Mouse (Mus musculus) G1E (cell line): ENCODE measurements around the gene Map2k5. TPM values are rescaled to one million over a fixed set of nuclear protein-coding genes. Genes with fewer than 3 reads are reported as not detected.

ENCODE experiments used
- ATAC-seq: 2 replicates; pipeline ENCODE4 v1.8.0; 2016; ENCODE audit warnings: mild to moderate bottlenecking; ENCODE audit not compliant: insufficient number of reproducible peaks, poor library complexity, low FRiP score, severe bottlenecking; ENCODE audit errors: extremely low read depth
- DNase-seq: peaks from one replicate; pipeline ENCODE4 v3.0.0; 2012; ENCODE audit warnings: low spot score
- H3K27me3 ChIP-seq: 2 replicates; pipeline ENCODE4 v1.6.1; 2012; ENCODE audit warnings: mild to moderate bottlenecking, low read length, inconsistent platforms; ENCODE audit not compliant: insufficient read depth
- H3K36me3 ChIP-seq: replicated peaks from 2 replicates; pipeline ENCODE3; 2012; ENCODE audit warnings: mild to moderate bottlenecking, inconsistent platforms
- H3K4me1 ChIP-seq: 2 replicates; pipeline ENCODE4 v1.6.1; 2012; ENCODE audit warnings: low read depth, low read length, inconsistent platforms, mixed read lengths; ENCODE audit not compliant: insufficient read depth
- H3K4me3 ChIP-seq: 2 replicates; pipeline ENCODE4 v1.5.1; 2012; ENCODE audit warnings: low read depth, mild to moderate bottlenecking, inconsistent platforms, low read length, moderate library complexity, mixed read lengths
- H3K9me3 ChIP-seq: replicated peaks from 2 replicates; pipeline ENCODE4 v1.6.1; 2012; ENCODE audit warnings: inconsistent platforms
- CTCF ChIP-seq: IDR thresholded peaks from 2 replicates; pipeline ENCODE4 v1.5.1; 2012; ENCODE audit warnings: low read depth, low read length, inconsistent platforms, mixed read lengths
- GATA1 ChIP-seq: IDR thresholded peaks from 2 replicates; pipeline ENCODE4 v1.6.1; 2012; ENCODE audit warnings: borderline replicate concordance, low read length, inconsistent platforms, mixed read lengths
- GATA2 ChIP-seq: IDR thresholded peaks from 2 replicates; pipeline ENCODE4 v1.6.1; 2012; ENCODE audit warnings: low read depth, low read length, inconsistent platforms, borderline replicate concordance
- POLR2AphosphoS5 ChIP-seq: IDR thresholded peaks from 2 replicates; pipeline ENCODE4 v1.6.1; 2012; ENCODE audit warnings: low read depth, low read length, inconsistent platforms; ENCODE audit not compliant: insufficient replicate concordance
- TAL1 ChIP-seq: conservative IDR thresholded peaks from 2 replicates; pipeline ENCODE4 v1.6.1; 2012; ENCODE audit warnings: low read depth, low read length, inconsistent platforms, mixed read lengths
- polyA plus RNA-seq: library from polyadenylated mRNA; stranded (reverse); fragments of >175 nt; gene quantifications from 2 replicates; pipeline ENCODE4 v1.2.3, GENCODE M21; 2012
- total RNA-seq, 2 experiments: library from RNA; stranded (forward) in 1 of 2; stranded (reverse) in 1 of 2; fragments of 200-1000 nt in 1 of 2; fragments of >200 nt in 1 of 2; fragmentation: Nextera tagmentation in 1 of 2; gene quantifications; 2 replicates each; pipeline ENCODE4 v1.2.3; 2014 to 2017

Map2k5 gene
- total and polyA plus RNA-seq, 3 experiments, result 18.0 to 32.4 (median 31.8) TPM

- H3K4me3 ChIP-seq, result no peak overlapping the region
- ATAC-seq, result no peak
- DNase-seq, result no peak
- H3K27me3 ChIP-seq, result no peaks in the 10 kb centered on the region
- H3K4me1 ChIP-seq, result peaks cover 21% of the 10 kb centered on the region
- peaks cover 52% of the 10 kb centered on the region for H3K36me3 ChIP-seq
- TF ChIP-seq GATA1, result no peak
- TF ChIP-seq CTCF, result no peak
- no peak for TF ChIP-seq POLR2AphosphoS5
- TF ChIP-seq TAL1, result no peak
- TF ChIP-seq GATA2, result no peak
- H3K9me3 ChIP-seq, result no peaks in the 10 kb centered on the region
Measured at GRCm38 (mm10) chr9:63349241-63349640, 28.5 kb downstream of the Map2k5 start.

- H3K4me3 ChIP-seq, result no peak overlapping the region
- peaks cover 52% of the 10 kb centered on the region for H3K36me3 ChIP-seq
- H3K4me1 ChIP-seq, result peaks cover 21% of the 10 kb centered on the region
- ATAC-seq (no peak), DNase-seq (no peak)
- no peaks in the 10 kb centered on the region for H3K27me3 ChIP-seq
- H3K9me3 ChIP-seq, result no peaks in the 10 kb centered on the region
- TF ChIP-seq POLR2AphosphoS5, result no peak
- no peak for TF ChIP-seq GATA2
- TF ChIP-seq GATA1, result no peak
- TF ChIP-seq CTCF, result no peak
- TF ChIP-seq TAL1, result no peak
Measured at GRCm38 (mm10) chr9:63348146-63348545, 29.6 kb downstream of the Map2k5 start.

DNA sequence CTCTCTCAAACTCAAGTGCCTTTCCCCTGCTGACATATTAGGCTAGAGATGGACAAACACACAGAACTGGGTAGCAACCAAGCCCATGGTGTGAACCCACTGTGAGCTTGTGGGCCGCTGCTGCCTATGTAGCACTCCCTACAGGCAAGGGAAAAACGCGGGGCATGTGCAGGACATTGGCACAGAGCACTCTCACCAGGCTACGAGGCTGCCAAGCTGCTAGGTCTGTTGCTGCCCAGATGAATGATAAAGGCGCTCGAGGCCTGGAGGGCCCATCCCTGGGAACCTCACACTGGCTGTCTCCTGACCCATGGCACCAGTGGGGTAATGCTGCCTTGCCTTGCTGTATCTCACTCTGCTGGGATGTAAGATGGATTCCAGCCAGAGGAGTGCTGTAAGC is 31.7 kb downstream of the Map2k5 start:
- Histone ChIP-seq H3K27me3 (no peaks in the 10 kb centered on the region), H3K4me3 (no peak overlapping the region), H3K9me3 (no peaks in the 10 kb centered on the region), H3K36me3 (peaks cover 64% of the 10 kb centered on the region), H3K4me1 (peaks cover 17% of the 10 kb centered on the region)
- ATAC-seq, result no peak
- DNase-seq, result no peak
- TF ChIP-seq POLR2AphosphoS5, result no peak
- TF ChIP-seq CTCF, result no peak
- no peak for TF ChIP-seq GATA2
- no peak for TF ChIP-seq TAL1
- no peak for TF ChIP-seq GATA1

- DNase-seq (no peak), ATAC-seq (no peak)
- H3K36me3 ChIP-seq, result peaks cover 70% of the 10 kb centered on the region
- H3K9me3 ChIP-seq, result no peaks in the 10 kb centered on the region
- H3K27me3 ChIP-seq, result no peaks in the 10 kb centered on the region
- H3K4me1 ChIP-seq, result peaks cover 4% of the 10 kb centered on the region; the same call in 1 of the 2 replicates
- H3K4me3 ChIP-seq, result no peak overlapping the region
- TF ChIP-seq GATA1 (no peak), GATA2 (no peak), CTCF (no peak), POLR2AphosphoS5 (no peak), TAL1 (no peak)
Measured at GRCm38 (mm10) chr9:63341761-63342160, 35.9 kb downstream of the Map2k5 start.

DNA sequence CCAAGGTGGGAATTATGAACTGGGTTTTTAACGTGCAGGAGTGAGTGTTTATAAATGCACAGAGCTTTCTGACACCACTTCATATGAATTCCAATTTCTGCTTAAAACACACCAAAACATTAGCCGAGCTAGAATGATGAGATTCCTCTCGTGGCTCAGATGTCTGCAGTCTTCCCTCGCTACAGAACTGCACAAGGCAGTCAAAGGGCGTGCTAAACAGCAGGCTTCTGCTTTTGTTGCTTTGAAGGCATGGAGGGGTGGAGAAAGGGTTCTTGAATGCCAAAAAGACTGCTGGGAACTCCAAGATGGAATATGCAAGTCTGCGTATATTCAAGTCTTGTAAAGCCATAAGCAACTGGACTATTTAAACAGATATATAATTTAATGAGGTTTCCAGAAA is 38.4 kb downstream of the Map2k5 start:
- H3K4me3 ChIP-seq, result no peak overlapping the region
- DNase-seq, result no peak
- ATAC-seq, result no peak
- peaks cover 77% of the 10 kb centered on the region for H3K36me3 ChIP-seq
- no peaks in the 10 kb centered on the region for H3K27me3 ChIP-seq
- TF ChIP-seq TAL1, result no peak
- TF ChIP-seq POLR2AphosphoS5, result no peak
- no peak for TF ChIP-seq GATA1
- no peaks in the 10 kb centered on the region for H3K9me3 ChIP-seq
- H3K4me1 ChIP-seq, result no peaks in the 10 kb centered on the region

DNA sequence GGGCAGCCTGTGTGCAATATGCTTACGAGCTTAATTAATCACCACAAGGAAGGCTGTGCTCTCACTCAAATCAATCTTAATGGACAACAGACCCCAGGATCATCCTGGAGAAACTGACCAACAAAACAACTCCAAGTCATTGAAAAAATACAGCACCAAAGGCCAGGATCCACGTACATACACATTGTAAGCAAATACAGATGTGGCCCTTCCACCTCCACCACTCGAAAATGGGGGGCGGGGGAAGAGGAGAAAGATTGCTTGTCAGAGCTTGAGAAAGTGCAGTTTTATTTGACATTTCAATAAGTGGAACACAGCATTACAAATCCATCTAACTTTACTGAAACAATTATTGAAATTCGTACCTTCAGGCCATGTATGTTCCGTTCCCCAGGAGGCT is 39.0 kb downstream of the Map2k5 start:
- Histone ChIP-seq H3K9me3 (no peaks in the 10 kb centered on the region), H3K36me3 (peaks cover 80% of the 10 kb centered on the region), H3K27me3 (no peaks in the 10 kb centered on the region), H3K4me1 (no peaks in the 10 kb centered on the region), H3K4me3 (no peak overlapping the region)
- TF ChIP-seq GATA2 (no peak), TAL1 (no peak), POLR2AphosphoS5 (no peak), GATA1 (no peak), CTCF (no peak)
- ATAC-seq, result no peak
- no peak for DNase-seq

DNA sequence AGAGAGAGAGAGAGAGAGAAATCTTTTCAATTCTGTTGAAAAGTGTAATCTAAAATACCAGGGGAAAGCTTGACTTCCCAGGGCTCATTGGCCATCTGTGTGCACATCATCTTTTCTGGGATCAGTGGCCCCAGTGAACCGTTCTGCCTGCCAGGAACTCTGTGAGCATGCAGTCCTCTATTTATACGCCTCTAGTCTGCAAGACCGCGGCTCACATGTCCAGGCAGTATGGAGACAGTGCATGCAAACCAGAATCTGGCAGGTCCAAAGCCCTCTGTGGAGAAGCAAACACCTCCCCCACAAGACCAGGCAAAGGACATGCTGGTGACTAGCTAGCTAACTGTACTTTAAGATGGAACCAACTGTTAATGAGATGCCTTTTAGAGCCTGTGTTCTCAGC is 41.9 kb downstream of the Map2k5 start:
- Histone ChIP-seq H3K27me3 (no peaks in the 10 kb centered on the region), H3K9me3 (no peaks in the 10 kb centered on the region), H3K4me1 (no peaks in the 10 kb centered on the region), H3K36me3 (peaks cover 85% of the 10 kb centered on the region), H3K4me3 (no peak overlapping the region)
- no peak for TF ChIP-seq GATA2
- no peak for TF ChIP-seq POLR2AphosphoS5
- no peak for TF ChIP-seq GATA1
- TF ChIP-seq TAL1, result no peak
- DNase-seq (no peak), ATAC-seq (no peak)
